Mouse (Mus musculus) neural tube, embryonic 15.5 days (tissue): Measurements from ENCODE around the gene Commd6. TPM values are rescaled to one million over a fixed set of nuclear protein-coding genes. Genes with fewer than 3 reads are reported as not detected.
"Not testable (repeated sequence)": the region's sequence is repeated elsewhere in the genome, so short reads cannot be mapped to it uniquely, and the experiment has no call there.

Experiments
- ATAC-seq: fragments of 200-750 bp; cut with Nextera tagmentation; 2 replicates; pipeline ENCODE4 v1.8.0; 2017; ENCODE audit warnings: mild to moderate bottlenecking, moderate TSS enrichment, moderate library complexity; ENCODE audit not compliant: low FRiP score
- H3K27ac ChIP-seq: fragments of 300-500 bp; sonication (generic); replicated peaks from 2 replicates; pipeline ENCODE4 v1.5.1; 2015; ENCODE audit warnings: mild to moderate bottlenecking, inconsistent platforms
- H3K27me3 ChIP-seq: fragments of 300-500 bp; sonication (generic); replicated peaks from 2 replicates; pipeline ENCODE4 v1.6.1; 2015; ENCODE audit warnings: inconsistent platforms
- H3K36me3 ChIP-seq: fragments of 300-500 bp; sonication (generic); 2 replicates; pipeline ENCODE4 v1.6.1; 2015; ENCODE audit warnings: inconsistent platforms
- H3K4me1 ChIP-seq: fragments of 300-500 bp; sonication (generic); 2 replicates; pipeline ENCODE4 v1.6.1; 2015; ENCODE audit warnings: inconsistent platforms
- H3K4me2 ChIP-seq: fragments of 300-500 bp; sonication (generic); 2 replicates; pipeline ENCODE4 v1.6.1; 2015; ENCODE audit warnings: inconsistent platforms, mild to moderate bottlenecking, moderate library complexity
- H3K4me3 ChIP-seq: fragments of 300-500 bp; sonication (generic); replicated peaks from 2 replicates; pipeline ENCODE4 v1.5.1; 2015; ENCODE audit warnings: mild to moderate bottlenecking, inconsistent platforms
- H3K9ac ChIP-seq: fragments of 300-500 bp; sonication (generic); replicated peaks from 2 replicates; pipeline ENCODE4 v1.6.1; 2015; ENCODE audit warnings: mild to moderate bottlenecking, inconsistent platforms
- H3K9me3 ChIP-seq: fragments of 300-500 bp; sonication (generic); replicated peaks from 2 replicates; pipeline ENCODE4 v1.6.1; 2016; ENCODE audit warnings: inconsistent platforms
- WGBS: fragments of 180-500 bp; shearing (Covaris S2); methylation state at CpG from one replicate; pipeline ENCODE4 v1.1.7; 2015; ENCODE audit warnings: mixed read lengths; 5-methylcytosine and 5-hydroxymethylcytosine counted together
- polyA plus RNA-seq: library from polyadenylated mRNA; unstranded; fragments of >200 nt; fragmentation: Nextera tagmentation; extraction: Ambion mirVana; gene quantifications from 2 replicates; pipeline ENCODE4 v1.2.1, GENCODE M21; 2015

Commd6 gene
- polyA plus RNA-seq, 1 experiment from 2014 or later = 92.4 TPM

DNA sequence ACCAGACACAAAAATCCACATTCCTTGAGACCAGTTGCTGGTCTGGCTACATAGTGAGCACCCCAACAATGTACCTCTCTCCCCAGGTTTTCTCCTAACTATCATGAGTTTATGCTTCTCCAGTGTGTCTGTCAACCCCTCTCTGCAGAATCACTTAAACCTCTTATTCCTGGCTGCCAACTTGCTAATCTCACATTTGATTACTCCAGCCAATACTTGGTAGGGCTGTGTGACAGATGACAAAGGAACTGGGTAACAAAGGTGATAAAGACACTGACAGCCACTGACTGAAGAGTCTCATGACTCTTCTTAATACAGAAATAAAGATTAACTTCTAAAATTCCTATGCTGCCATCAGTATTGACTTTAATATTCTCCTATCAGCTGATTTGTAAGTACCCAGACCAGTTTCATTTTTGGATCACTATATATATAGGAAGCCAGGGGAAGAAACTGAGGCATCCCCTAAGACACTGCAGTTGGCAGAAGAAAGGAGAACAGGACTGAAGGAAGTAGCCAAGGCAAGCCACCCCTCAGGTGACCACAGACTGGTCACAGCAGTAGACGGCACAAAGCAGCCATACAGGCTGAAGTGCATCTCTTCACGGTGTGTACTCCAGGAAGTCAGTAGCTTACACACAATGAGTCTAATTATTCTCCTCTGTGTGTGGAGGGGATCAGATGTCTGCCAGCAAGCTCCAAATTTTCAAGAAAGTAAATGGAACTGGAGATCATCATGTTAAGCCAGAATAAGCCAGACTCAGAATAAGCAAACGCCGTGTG lies 52.1 kb downstream of the Commd6 start:
- not testable (repeated sequence) for H3K9me3 ChIP-seq, H3K4me2 ChIP-seq, H3K9ac ChIP-seq, H3K4me1 ChIP-seq, H3K27ac ChIP-seq, H3K4me3 ChIP-seq, H3K36me3 ChIP-seq, ATAC-seq, H3K27me3 ChIP-seq
- 91% methylated on average over 2 of the region's 4 CpGs for WGBS

DNA sequence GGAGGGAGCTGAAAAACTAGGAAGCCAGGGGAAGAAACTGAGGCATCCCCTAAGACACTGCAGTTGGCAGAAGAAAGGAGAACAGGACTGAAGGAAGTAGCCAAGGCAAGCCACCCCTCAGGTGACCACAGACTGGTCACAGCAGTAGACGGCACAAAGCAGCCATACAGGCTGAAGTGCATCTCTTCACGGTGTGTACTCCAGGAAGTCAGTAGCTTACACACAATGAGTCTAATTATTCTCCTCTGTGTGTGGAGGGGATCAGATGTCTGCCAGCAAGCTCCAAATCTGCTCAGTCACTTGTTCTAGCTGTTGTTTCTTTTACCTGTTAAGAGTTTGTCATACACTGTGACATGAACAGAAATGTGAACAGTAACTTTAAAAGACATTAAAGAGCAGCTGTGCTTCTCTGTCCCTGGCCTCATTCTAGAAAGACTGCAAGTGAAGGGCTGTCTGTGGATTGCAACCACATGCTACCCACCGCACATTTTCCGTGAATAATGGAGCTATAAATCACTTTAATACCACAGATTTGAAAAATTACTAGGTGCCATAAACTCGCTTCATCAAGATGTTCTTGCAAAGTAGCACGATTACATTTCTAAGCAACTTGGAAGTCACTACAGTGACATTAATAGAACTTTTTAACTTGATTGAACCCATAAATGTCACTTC lies 53.0 kb downstream of the Commd6 start:
- H3K27ac ChIP-seq, ATAC-seq, H3K27me3 ChIP-seq, H3K36me3 ChIP-seq, H3K4me2 ChIP-seq, H3K4me3 ChIP-seq, H3K9ac ChIP-seq, H3K4me1 ChIP-seq, H3K9me3 ChIP-seq: not testable (repeated sequence)
- 56% methylated on average over 4 of the region's 6 CpGs for WGBS

DNA sequence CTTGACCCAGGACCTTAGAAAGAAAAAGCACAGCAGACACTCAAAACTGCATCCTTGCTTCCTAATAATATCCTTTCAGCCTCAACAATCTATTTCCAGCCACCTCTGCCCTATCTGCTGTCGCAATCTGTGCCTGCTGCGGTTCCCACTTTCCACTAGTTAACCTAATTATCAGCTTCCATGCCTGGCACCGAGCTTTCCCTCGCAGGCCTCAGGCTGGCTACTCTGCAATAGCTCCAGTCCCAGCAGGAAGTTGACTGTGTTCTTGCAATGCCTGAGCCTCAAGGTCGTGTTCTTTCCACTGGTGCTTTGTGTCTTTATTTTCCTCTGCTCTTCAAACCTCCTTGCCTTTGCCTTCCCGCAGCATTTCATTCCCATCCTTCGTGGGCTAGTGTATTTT lies 54.4 kb downstream of the Commd6 start:
- H3K36me3 ChIP-seq = no peaks in the 10 kb centered on the region
- no peaks in the 10 kb centered on the region for H3K27me3 ChIP-seq
- no peak overlapping the region for H3K9ac ChIP-seq
- WGBS = 79% methylated on average over 7 of the region's 7 CpGs
- no peaks in the 10 kb centered on the region for H3K4me1 ChIP-seq
- H3K9me3 ChIP-seq = no peaks in the 10 kb centered on the region
- no peak overlapping the region for H3K4me2 ChIP-seq
- no peak overlapping the region for H3K27ac ChIP-seq
- ATAC-seq = no peak
- no peak overlapping the region for H3K4me3 ChIP-seq

Other genes with a start within 250 kb of the Commd6 start
- gene Tbc1d4, start 31.5 kb downstream of the Commd6 start, polyA plus RNA-seq = 8.4 and 8.7 TPM in 2 replicates
- 230 and 263 TPM in 2 replicates for gene Uchl3, start 13.3 kb upstream of the Commd6 start, polyA plus RNA-seq
- gene Gm9922, start 89.1 kb upstream of the Commd6 start, polyA plus RNA-seq = 0.69 and 0.82 TPM in 2 replicates
- gene Lmo7, start 89.3 kb upstream of the Commd6 start, polyA plus RNA-seq = 2.6 and 4.7 TPM in 2 replicates